Mouse (Mus musculus) lung, postnatal 4 days (tissue): ENCODE measurements around the gene Gzf1.

Source experiments
- DNase-seq, 2 experiments: peaks; one replicate each; pipeline ENCODE4 v3.0.0; 2021

The Gzf1 gene

GRCm38 (mm10) chr2:148680775-148681291 lies at the start of gene Gzf1:
Gene Gzf1, plus strand, starts transcription at chr2:148681023.
- DNase-seq: peak; percentile 100

- peak in 1 of 2 experiments; percentile 19 for DNase-seq
These were observed 49.2 kb upstream of the Gzf1 start for GRCm38 (mm10) chr2:148631602-148632001.

GRCm38 (mm10) chr2:148634466-148634865 lies 46.4 kb upstream of the Gzf1 start:
- DNase-seq: no peak

GRCm38 (mm10) chr2:148642610-148643370 lies 38.0 kb upstream of the Gzf1 start:
- no peak for DNase-seq

- no peak for DNase-seq
These were observed 36.3 kb upstream of the Gzf1 start for GRCm38 (mm10) chr2:148644421-148645000.

GRCm38 (mm10) chr2:148650587-148651357 lies 30.1 kb upstream of the Gzf1 start:
- no peak for DNase-seq

DNA sequence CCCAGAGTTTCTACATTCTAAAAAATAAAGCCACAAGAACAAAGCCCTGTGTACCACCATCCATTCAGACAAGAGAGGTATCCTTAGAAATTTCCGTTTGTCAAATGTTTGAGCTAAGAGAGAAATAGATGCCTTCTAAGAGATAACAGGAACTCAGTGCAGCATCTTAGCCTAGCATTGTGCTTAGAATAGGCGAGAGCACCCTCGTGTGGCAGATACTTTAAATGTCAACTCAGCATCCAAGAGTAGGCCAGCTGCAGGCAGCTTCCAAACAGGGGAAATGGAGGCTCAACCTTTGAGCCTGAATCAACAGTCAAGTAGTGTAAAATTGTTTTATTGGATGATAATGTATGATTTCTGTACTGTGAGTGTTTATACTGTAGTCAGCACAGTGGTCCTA lies 25.9 kb upstream of the Gzf1 start:
- DNase-seq: peak; percentile 37 to 79

GRCm38 (mm10) chr2:148663458-148663857 lies 17.4 kb upstream of the Gzf1 start:
- no peak for DNase-seq

DNA sequence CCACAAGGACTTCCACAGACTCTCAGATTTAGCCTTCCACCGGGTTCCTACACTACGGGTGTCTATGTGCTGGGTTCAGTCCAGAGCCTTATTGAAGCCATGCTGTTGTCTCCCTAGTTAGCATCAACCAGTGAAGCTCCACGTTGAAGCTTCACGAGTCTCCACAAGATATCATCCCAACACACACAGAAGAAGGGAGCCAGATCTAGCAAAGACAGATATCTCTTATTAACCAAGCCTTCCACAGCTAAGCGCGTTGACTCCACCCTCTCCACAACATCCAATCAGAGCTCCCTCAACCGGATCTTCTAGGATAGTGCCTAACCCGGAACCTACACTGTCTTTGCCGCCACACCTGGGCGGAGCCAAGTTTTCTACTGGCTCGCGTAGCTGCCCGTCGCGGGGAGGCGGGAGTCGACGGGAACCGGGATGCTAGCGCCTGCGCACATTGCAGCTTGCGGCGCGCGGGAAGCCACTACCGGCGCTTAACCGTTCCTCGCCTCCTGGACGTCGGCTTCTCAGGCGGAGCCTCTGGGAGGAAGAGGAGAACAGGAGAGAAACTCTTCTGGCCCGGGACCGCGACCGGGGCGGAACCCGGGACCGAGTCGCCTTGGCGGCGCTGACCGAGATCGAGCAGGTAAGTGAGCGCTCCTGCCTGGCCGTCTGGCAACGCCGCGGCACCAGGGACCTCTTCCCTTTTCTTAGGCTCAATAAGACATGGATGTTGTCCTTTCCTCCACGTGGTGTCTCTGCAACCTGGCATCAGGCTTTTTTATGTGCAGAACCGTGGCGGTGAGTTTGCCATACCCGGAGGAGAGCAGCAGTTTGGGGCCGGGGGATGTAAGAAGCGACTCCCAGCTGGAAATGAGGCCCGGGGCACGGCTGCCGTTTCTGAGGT lies 8.4 kb upstream of the Gzf1 start, which contains the start of gene Nxt1:
Nxt1 (plus strand) TSS at position 403 of the 898 bp plus-strand sequence.
- DNase-seq: peak; percentile 99 to 100

DNA sequence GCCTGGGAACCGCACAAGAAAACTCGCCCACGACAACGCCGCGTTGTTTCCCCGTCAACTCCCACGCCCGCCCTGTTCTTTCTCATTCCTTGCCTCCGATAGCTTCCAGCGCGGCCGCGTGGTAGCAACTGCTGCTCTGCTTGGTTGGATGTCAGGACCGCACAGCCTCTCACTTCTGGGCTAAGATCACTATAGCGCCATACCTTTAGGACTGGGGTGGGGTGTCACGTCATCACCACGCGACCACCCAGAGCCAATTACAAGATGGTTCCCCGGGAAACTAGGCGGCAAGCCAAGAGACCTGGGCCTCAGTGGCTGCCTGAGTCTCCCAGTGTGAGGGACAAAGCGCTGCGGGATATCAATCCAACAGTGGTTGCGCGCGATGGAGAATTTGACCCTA lies 3.0 kb upstream of the Gzf1 start:
- peak; percentile 59 to 71 for DNase-seq

GRCm38 (mm10) chr2:148679346-148679745 lies 1.5 kb upstream of the Gzf1 start:
- DNase-seq: peak; percentile 46 to 65

DNA sequence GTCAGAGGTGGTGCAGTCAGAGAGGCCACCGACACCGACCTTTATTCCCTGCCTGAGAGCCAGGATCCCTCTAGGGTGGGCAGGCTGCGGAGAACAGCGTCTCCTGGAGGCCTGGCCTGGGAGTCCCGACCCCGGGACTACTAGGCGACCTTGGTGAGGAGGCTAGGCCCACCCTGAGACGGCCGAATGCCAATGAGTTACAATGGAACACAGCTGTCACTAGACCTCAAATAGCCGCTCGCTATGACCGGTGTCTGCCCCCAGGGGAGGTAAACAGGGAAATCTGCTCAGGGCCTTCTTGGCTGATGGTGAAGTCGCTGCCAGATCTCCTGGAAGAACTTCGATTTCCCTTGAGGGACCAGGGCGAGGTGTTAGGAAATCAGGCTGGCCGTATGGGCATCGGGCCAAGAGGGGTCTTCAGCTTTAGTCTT lies 653 bp downstream of the Gzf1 start:
- DNase-seq: peak; percentile 73 to 76

DNA sequence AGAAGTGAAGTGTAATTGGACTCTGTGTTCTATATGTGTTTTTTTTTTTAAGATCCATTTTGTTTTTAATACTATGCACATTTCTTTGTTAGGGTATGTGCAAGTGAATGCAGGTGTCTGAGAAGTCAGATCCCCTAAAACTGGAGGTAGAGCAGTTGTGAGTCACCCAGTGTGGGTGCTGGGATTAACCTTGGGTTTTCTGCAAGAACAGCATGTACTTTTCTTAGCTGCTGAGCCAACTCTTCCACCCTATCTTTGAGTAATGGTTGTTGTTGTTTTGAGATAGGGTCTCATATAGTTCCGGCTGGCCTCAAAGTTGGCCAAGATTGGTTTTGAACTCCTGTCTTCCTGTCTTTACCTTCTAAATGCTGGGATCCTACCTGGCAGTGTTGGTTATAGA lies 2.2 kb downstream of the Gzf1 start:
- DNase-seq: no peak

- DNase-seq: no peak
These were observed 4.1 kb downstream of the Gzf1 start for GRCm38 (mm10) chr2:148684972-148685371.

DNA sequence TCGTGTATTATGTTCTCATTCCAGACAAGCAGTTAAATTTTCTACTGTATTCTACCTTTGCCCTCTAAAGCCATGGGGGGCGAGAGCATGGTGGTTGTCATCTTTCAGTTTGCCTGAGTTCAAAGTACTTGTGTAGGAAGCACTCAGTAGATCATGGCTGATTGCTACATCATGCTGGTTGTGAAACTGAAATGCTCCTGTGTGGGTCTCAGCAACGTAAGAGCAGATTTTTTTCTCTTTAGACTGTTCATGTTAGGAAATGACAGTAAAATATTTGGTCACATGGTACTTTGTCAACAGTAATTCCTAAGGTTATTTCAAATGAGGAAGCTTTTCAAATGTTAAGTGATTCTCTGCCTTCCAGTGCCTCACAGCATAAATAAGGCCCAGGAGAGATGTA lies 4.9 kb downstream of the Gzf1 start:
- DNase-seq: peak in 1 of 2 experiments; percentile 54

DNA sequence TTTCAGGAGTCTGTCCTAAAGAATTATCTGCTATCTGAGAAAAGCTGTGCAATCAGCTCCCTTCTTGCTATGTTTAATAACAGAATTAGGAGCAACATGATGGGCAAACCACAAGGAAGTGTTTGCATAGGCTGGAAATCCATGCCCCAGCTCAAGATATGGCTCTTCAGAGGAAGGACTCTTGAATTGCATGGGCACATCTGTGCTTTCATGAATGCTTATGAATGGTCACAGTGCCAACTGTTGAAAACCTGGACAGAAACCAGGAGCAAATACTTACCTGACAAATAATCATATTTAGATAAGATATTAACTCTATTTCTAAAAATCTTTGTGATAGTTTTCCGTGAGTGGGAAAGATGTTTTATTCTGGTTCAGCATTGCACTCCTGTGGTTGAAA lies 6.0 kb downstream of the Gzf1 start:
- peak in 1 of 2 experiments; percentile 32 for DNase-seq

GRCm38 (mm10) chr2:148687971-148688370 lies 7.1 kb downstream of the Gzf1 start:
- DNase-seq: no peak

DNA sequence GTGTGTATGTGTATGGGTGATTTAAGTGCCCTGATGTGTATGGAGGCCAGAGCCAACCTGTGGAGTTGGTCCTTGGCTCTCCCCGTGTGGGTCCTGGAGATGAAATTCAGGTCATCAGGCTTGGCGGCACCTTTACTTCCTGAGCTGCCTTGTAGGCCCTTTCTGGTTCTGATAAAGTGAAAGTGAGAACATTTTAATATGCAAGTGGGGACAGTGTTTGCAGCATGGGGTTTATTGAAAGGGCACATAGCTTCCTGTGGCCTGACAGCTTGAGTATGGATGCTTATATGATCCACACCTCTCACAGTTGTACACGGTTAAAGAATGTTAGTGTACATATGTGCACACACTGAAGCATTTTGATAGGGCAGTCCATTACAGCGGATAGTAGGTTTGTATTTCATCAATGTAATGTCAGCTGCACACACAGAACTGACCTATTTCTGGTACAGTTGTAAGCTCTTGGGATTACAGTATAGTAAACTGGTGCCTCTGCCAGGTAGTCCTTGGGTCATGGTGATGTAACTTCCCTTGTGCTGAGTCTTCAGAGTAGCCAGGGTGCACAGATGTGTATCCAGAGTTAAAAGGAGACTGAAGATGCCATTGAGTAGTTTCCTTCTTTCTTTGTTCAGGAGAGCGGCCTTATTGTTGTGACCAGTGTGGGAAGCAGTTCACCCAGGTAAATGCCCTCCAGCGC lies 8.8 kb downstream of the Gzf1 start:
- DNase-seq: no peak

DNA sequence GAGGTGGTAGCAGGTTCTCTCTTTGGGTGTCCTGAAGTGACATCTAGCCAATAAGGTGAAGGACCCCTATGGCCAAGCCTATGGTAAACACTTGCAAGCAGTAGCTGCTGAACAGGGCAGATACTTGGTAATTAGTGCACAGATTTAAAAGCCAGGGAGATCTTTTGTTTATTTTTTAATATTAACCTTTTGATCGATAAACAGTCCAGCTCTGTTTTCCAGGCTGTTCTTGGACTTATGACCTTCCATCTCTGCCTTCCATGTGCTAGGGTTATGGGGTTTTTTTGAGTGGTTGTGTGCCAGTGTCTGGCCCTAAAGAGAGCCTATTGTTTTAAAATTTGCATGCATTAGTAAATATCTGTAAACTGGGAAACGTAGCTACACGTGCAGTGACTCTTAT lies 9.5 kb downstream of the Gzf1 start:
- no peak for DNase-seq

- no peak for DNase-seq
These were observed 10.0 kb downstream of the Gzf1 start for GRCm38 (mm10) chr2:148690781-148691180.

DNA sequence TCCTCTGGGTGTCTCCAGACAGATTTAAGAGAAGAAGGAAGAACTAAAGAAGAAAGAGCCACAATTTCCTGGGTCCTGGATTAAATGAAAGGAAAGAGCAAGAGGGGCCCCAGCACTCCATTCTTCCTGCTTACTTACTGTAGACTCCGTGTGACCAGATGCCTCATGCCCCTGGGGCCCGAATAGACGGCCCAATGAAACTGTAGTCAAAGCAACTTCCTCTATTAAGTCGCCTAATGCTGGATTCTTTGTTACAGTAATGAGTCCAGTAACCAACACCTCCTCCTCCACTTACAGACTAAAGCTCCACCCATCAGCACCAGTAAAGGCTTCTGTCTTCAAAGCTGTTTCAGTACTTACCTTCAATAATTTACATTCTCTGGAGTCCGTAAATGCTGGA lies 17.7 kb downstream of the Gzf1 start:
- DNase-seq: no peak
